Mouse (Mus musculus): ENCODE measurements at regions not wholly inside any gene's neighbourhood (a gene's known extent, or its start where the extent isn't known, plus 50 kb on each side); places are given as distances from the start of the nearest gene placed in this dataset.
"Not testable (repeated sequence)": the region's sequence is repeated elsewhere in the genome, so short reads cannot be mapped to it uniquely, and the experiment has no call there.

DNA sequence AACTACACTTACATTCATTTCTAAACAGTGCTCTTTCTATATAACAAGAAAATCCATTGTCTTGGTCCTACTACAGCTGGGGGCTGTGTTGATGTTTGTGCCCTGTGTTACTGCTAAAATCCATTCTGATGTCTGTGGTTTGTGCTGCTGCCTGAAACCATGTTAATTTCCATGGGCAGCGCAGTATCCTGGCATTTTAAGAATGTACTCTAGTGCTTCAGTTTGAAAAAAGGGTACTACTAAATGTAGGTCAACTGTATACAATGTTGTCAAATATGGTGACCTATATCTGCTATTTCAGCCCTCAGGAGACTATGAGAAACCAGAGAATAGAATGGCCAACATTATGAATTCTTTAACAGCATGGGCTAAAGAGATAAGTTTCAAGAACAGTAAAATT, 1052.2 kb downstream of the Hace1 start:
- DNase-seq = no peak

DNA sequence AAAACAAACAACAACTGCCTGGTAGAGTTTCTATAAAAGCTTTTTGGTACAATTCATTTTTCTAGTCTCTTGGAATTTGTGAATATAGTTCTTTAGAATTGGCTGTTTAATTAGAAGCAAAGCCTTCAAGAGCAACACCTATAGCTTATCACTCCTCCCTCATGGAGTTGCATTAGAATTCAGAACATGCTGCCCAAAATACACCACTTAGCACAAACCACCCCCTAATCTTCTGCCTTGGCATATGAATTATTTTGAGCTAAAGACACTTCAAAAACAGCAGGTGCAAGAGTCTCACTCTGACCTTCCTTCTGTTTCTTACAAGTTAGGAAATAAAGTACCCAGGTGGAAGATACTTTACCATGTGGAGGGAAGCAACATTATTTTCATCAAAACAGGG, 1085.4 kb downstream of the Hace1 start:
- no peak for DNase-seq

DNA sequence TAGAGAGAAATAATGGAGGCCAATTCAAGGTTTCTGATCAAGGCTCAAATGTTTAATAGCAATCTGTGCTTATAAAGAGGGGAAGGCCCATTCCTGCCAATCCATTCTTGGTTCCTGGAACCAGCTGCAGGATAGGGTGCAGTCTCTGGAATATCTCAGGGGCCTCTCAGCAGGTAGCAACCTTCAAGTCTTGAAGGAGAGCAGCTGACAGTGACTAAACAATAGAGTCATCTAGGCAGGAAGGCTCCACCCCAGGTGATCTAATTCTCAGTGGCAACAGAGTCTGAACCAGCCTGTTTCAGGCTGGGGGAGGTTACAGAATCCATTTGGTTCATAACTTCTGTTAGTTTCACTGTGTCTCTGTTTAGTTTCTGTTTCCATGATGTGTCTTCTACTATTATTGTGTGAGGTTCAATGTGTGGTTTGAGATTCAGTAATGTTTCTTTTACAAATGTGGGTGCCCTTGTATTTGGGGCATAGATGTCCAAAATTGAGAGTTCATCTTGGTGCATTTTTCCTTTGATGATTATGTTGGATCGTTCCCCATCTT, 1112.3 kb downstream of the Hace1 start:
- DNase-seq = not testable (repeated sequence)

DNA sequence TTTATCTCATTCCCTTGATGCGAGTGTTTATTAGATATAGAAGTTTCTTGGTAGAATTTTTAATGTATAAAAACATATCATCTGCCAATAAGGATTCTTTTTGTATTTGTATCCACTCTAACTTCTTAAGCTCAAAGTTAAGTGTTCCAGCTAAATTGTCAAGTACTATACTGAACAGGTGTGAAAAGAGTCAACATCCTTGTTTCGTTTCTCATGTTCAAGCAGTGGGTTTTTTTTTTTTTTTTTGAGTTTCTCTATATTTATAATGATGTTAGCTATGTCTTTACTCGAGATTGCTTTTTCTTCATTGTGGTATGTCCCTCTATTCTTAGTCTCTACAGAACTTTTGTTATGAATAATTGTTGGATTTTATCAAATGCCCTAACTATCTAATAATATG, 1115.0 kb downstream of the Hace1 start:
- DNase-seq = no peak

DNA sequence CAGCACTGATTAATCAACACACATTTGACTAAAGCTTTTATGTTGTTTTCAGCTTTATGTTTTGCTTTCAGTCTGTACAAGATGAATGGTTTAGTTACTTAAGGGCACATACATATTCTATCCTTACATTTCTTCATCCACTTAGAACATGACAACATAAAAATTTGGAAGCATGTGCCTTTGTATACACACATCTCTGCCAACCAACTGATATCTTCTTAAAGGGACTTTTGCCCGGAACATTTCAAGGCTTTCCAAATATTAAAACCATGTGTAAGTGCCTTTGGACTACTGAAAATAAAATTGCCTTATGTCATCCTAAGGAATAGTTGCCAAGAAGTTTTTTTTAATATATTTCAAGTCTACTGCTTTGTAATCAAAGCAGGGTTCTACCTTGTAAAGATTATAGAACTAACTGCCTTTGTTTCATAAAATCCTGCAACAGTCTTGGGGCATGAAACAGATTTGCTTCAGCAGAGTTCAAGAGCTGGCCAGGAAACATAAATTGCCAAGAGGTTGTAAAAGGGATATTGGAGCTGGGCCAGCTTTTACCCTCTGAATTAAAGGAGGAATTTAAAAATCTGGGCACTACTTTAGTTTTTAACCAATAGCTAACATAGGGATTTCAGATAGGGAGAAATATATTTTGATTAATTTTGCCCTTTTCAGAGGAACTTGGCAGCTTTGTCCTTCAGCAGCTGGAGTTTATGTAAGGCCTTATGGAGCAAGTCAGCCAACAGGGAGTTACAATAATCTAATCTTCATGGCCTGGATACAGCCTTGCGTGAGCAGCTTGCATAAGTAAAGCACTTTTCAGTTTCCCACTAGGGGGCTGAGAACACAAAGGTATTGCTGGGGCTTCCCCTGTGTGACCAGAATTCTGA, 1120.0 kb downstream of the Hace1 start:
- DNase-seq = peak; percentile 60

DNA sequence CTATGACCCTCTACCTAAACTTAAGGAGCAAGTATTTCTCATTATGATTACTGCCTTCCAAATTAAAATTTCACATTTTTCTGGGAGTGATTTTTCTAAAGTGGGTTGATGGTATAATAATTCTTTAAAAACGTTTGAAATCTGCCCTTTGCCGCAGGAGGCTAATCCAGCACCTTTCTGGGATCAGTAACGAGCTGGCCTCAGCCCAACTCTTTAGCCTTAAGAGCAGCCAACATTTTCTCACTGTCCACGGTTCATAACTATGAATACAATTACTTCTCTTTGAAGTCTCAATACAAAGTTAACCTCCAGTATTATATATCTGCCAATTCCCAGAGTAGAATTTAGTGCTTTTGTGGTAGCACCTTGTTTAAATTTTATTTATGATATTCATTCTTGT, 1123.6 kb downstream of the Hace1 start:
- DNase-seq = no peak

DNA sequence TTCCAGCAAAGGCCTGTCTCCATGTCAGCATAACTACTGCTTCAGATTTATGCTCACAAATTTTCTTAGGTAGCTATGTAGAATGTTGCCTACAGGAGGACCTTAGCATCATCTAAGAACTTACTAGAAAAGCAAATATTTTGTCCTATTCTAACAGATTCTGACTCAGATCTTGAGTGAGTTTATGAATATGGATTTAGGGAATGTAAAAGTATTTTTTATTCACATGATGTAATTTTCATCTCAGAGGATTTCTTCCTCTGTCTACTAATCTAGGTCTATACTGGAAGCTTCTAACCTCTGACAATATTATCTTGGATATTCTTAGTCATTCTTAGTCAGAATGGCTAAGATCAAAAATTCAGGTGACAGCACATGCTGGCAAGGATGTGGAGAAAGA, 1130.4 kb downstream of the Hace1 start:
- DNase-seq = not testable (repeated sequence)

DNA sequence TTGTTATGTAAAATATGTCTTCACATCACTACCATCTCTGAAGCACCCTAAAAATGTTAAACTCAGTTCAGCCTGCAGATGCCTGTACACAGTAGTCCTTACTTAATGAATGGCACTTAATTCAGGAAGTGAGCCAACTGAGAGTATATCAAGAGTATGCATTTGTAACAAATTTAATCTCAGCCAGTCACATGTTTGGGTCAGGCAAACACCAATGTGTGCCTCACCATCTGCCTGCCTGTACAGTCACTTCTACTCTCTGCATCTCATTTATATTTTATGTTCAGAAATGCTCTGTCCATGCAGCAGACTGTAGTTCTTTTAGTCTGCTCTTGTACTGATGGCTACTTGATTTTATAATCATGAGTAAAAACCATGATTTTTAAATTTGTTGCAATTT, 1135.1 kb downstream of the Hace1 start:
- no peak for DNase-seq

DNA sequence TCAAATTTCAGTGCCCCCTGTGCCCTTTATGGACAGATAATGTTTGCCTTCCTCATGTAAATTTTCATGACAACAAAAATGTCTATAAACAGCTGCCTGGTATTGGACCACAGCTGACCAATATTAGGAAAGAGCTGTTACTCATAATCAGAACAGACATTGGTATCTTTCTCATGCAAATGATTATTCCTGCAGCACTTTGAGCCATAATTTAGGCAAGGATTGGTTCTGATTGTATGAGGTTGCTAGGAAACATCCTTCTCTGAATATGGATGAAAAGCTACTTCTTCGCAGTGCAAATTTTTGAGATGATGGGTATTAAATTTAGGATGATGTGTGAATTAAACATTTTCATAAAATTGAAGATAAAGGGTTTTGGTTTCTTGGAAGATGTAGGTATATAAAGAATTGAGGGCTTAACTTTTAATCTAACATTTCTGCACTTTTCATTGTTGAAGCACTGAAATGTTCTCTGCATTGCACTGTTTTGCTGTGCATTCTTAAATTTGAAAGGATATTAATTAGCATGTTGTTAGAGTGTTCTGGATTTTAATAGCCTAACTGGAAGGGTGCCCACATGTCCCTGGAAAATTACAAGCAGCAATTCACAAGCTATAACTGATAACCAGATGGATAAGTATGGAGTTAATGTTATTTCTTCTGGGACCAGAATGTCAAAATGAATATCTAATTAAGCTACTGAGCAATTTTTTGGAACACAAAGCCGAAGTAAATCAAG, 1140.9 kb downstream of the Hace1 start:
- DNase-seq = peak; percentile 52

DNA sequence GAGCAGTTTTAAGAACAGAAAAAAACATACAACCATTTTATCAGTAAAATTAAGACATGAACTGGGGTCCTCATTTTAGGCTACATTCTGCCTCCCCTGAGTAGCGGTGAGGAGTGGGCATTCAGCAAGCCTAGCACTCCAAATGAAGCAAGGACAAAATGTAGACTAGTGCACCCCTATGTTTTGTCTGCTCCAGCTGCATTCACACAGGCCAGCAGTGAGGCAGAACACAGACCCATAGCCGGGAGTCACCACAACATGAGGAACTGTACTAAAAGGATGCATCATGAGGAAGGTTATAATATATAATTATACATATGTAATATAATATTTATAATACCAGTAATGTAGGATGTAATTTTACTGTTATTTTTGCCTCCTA, 1141.5 kb downstream of the Hace1 start:
- DNase-seq = no peak

DNA sequence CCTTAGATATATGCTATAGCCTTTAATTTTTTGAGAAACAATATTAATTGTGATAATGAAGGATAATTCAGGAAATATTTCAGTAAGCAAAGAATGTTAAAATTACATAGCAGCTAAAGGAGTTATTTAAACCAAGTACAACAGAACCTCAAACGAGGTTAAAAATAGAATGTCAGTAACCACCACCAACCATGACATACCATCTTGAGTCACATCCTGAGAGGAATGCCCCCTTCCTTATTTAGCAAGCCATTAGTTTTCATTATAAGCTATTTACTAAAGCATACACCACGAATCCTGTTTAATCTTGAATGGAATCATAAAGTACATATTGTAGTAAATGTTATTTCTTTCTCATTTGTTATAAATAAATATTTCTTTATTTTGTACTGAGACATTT, 1146.0 kb downstream of the Hace1 start:
- no peak for DNase-seq

DNA sequence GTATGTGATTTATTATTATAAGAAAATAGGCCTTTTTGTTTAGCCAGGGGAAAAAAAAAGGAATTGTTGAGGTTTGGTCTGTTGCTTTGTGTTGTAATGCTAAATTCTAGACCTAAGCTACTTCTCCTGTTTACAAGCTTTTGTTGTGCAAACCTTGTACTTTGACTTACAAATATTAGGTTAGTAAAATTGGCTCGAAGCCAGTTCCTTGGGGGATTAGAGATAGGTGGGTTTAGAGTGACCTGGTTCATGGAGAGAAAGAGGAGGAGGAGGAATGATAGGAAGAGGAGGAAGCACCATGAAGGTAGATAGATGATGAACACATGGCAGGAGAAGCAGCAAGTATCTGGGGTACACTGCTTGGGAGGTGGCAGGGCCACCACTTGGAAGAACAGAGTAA, 1153.0 kb downstream of the Hace1 start:
- DNase-seq = no peak

DNA sequence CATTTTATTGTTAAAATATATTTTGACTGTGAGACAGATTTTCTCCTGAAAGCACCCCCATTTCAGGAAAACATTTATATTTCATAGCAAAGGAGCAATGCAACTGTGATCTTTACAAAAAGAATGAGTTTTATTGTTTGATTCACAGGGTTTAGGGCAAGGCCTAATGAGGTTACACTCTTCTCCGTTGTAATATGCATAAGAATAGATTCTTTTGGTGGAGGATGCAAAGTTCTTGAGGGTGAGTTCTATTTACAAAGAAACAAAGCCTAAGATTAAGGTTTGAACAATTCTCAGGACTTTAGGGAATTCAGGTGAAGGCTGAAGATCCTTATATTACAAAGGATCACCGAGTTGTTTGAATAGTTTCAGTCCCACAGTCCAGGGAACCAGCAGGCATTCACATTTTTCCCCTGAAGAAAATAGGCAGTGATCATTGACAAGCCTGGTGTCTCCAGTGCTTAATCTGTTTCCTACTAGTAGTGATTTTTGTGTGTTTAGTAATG, 1156.2 kb downstream of the Hace1 start:
- DNase-seq = no peak

DNA sequence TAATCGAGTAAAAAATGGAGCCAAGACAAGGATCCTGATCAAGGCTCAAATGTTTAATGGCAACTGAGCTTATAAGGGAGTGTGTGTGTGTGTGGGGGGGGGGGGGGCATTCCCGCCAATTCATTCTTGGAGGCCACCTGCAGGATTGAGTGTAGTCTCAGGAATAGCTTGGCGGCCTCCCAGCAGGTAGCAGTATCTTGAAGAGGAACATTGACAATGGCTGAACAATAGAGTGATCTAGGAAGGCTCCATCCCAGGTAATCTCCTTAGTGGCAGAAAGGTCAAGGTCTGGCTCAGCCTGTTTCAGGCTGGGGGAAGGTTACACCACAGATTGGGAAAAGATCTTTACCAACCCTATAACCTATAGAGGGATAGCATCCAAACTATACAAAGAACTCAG, 1163.5 kb downstream of the Hace1 start:
- no peak for DNase-seq

DNA sequence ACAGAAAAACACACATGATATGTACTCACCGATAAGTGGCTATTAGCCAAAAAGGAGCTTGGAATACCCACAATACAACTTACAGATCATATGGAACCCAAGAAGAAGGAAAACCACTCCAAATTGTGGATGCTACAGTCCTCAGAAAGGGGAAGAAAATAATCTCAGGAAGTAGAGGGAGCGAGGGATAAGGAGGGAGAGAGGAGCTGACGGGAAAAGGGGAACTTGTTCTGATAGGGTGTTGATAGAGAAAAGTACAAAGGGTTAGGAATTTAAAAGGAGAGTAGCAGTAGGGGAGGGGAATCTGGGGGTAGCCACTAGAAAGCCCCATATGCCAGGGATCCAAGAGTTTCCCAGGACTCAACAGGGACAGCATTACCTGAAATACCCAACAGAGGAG, 1164.5 kb downstream of the Hace1 start:
- DNase-seq = no peak

DNA sequence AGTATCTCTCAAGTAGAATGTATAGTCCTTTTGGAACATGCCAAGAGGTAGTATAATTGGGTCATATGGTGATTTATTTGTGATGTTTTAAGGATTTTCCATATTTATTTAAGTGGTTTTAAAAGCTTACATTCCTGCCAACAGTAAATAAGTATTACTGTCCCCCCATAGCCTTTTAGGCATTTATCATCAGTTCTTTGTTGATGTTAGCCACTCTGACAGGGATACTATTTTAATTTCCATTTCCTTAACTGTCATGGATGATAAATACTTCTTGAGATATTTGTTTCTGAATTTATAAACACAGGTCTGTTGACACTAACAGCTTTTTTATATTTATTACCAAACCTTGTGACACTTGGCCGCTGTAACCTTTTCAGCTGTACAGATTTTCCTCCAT, 1183.3 kb downstream of the Hace1 start:
- no peak for DNase-seq

DNA sequence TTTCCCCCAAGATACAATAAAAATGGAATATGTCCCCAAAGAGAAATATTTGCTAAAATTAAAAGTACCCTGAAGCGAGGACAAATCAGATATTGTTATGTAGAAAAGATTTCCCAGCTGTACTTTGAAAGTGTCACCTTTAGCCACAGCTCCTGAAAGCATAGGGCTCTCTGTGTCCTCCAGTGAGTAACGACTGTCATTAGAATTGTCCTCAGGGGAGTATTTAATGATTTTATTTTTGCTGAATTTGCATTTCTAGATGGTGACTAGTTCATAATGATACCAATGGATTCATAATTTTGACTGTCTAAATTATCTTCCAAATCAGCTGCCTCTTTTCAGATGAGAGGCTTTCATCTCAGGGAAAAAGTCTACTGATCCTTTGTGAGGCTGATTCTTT, 1201.1 kb downstream of the Hace1 start:
- no peak for DNase-seq

DNA sequence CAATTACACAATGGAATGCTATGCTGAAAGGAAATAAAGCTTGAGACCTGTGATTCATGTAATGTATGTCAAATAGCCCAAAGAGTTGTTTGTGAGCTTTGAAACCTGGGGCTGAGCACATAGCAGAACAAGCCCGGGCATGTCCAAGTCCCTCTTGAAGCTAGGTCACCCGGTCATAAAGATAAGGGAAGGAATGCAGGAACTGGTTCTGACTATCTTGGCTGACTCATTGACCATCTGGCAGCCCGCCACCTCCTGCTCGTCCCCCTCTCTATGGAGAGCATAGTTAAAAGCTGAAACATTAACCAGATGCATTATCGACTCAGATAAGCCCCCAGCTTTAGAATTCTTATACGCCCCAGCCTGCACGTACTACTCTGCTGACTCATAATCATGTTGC, 1208.1 kb downstream of the Hace1 start:
- not testable (repeated sequence) for DNase-seq

DNA sequence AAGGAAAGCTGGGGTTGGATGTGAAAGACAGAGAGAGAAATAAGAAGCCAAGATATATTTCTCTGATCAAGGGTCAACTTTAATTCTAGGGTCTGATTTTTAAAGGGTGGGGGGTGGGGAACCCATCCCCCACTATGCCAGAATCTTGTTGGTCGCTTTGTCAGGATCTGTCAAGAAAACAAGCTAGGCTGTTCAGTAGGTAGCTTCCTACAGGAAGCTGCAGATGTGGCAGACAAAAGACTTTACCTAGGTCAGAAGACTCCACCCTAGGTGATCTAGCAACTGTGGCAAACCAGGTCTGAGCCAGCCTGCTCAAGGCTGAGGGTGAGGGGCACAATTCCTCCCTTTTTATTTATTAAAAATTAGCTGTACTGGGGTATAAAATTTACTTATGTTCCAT, 1236.6 kb downstream of the Hace1 start:
- DNase-seq = no peak

DNA sequence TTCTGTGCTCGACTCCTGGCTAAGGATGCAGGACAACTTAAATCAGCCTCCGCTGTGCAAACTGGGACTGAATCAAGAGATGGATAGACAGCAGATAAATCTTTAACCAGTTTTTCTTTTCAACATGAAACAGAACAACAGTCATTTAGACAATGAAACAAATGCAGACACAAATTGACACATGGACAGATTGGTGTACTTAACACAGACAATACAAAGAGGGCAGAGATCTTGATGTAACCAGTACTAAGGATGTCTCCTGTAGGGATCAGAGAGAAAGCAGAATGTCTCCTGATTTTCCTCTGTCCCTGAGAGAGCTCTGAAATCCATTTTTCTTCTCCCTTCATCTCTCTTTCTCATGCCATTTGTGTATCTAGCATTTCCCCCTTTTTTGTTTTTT, 1241.5 kb downstream of the Hace1 start:
- no peak for DNase-seq

DNA sequence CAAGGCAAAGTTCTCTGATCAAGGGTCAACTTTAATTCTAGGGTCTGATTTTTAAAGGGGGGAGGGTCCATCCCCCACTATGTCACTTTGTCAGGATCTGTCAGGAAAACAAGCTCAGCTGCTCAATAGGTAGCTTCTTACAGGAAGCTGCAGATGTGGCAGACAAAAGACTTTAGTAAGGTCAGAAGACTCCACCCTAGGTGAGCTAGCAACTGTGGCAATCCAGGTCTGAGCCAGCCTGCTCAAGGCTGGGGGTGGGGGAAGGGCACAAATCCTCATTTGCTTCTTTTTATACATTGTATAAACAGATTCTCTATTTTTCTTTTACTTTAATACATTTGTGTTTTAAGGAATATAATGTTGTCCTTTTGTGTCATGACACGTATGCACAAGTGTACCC, 1242.3 kb downstream of the Hace1 start:
- DNase-seq = no peak

DNA sequence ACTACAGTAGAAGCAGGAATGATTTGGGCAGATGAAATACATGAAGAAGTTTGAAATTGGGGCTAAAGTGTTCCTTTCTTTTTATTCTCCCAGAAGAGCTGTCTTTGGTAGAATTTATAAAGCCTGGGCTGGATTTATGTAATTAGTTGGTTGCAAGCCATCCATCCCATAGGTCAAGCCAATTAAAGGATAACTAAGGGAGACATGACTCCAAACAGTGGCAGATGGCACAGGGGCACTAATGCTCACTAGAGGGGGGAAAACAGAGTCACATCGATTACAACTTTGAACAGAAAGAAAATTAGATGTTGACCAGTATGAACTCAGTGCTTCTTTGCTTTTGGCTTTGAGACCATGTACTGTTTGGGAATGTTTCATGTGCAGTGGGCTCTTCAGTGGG, 1246.2 kb downstream of the Hace1 start:
- no peak for DNase-seq

DNA sequence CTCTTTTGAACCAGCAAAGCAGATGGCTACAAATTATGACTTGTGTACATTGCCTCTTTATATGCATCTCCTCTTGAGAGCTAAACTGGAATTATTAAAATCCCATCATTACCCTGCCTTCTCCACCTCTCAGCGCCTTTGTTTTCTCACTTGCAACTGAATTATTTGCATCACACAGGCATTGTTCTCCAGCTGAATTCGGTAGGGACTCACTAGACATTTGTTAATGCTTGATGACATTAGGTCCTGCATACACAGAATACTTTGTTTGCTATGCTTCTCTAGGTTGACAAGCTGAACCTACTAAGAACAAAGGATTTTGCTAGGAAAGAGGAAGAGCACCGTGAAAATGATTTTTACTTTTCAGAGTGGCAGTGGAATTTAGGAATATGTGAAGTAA, 1248.4 kb downstream of the Hace1 start:
- DNase-seq = no peak

DNA sequence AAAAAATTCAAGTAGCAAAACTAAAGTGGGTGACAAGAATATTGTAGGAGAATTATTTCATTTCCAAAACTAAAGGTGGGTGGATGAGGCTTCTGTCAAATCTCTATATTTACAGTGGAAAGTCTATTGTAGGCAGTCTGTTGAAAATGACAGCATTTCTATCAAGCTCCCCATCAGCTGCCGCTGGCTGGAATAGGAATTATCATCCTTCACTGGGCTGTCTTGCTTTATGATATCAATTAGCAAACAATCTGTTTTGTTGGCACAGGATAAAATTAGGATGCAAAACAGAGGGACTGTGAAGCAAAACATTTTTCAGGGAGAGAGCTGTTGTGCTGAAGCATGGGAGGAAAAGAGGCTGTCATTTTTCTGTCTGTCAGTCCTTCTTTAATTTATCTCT, 1249.0 kb downstream of the Hace1 start:
- peak; percentile 86 for DNase-seq

All from layer of hippocampus, adult 9-11 months (tissue).